Mouse (Mus musculus): Measurements from ENCODE around the gene Cfap45.

DNA sequence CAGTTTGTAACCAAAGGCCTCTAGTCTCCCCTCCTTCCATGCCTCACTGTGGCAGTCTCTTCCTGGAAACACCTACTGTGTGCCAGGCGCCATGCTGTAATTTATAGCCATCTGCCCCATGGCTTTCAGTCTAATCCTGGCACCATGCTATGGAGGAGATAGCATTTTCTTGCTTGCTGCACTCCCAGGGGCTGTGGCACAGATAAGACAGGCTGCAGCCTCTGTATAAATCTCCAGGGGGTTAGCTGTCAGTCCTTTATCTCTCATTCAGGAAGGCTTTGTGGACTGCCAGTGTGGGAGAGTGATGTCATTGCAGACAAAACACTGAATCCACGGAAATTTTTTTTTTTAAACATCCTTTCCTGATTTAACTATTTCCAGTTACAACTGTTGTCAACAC is 12.4 kb upstream of the Cfap45 start:
- TF ChIP-seq CTCF (IDR thresholded peaks at IDR 0.05; ENCODE audit: low read depth) (no peak), EP300 (optimal IDR thresholded peaks at IDR 0.05) (no peak)

Measured in stomach, postnatal 0 days (tissue).